Mouse (Mus musculus) granulocyte monocyte progenitor cell, adult 5-6 weeks (primary cell): Measurements from ENCODE around the gene Washc2. TPM values are rescaled to one million over a fixed set of nuclear protein-coding genes. Genes with fewer than 3 reads are reported as not detected.

ENCODE experiments used
- ATAC-seq: replicated peaks from 2 replicates; pipeline ENCODE4 v1.8.0; 2016; ENCODE audit warnings: mild to moderate bottlenecking, moderate TSS enrichment, inconsistent platforms; ENCODE audit not compliant: poor library complexity, severe bottlenecking
- total RNA-seq, 2 experiments: library from RNA; stranded (forward) in 1 of 2; stranded (reverse) in 1 of 2; fragments of 200-712, 200-1000 nt in 1 of 2; fragments of >200 nt in 1 of 2; fragmentation: Nextera tagmentation in 1 of 2; gene quantifications; 2 replicates each; pipeline ENCODE4 v1.2.3; 2014 to 2017

Washc2 gene
- total RNA-seq, 2 experiments from 2014 or later: 49.0 to 62.2 TPM

GRCm38 (mm10) chr6:116259649-116260048 is 51.8 kb downstream of the Washc2 start:
- no peak for ATAC-seq

- ATAC-seq: no peak
These were observed 52.6 kb downstream of the Washc2 start for GRCm38 (mm10) chr6:116260481-116260880.

GRCm38 (mm10) chr6:116262824-116263223 is 55.0 kb downstream of the Washc2 start:
- no peak for ATAC-seq

GRCm38 (mm10) chr6:116264018-116264651 is 56.3 kb downstream of the Washc2 start, which contains the start of gene Zfand4:
Zfand4 (plus strand) TSS chr6:116264222.
- ATAC-seq: peak; percentile 86

GRCm38 (mm10) chr6:116264836-116265235 is 57.0 kb downstream of the Washc2 start:
- ATAC-seq: no peak

- ATAC-seq: peak; percentile 59
These were observed 57.8 kb downstream of the Washc2 start for GRCm38 (mm10) chr6:116265603-116266002.

- ATAC-seq: peak; percentile 72
These were observed 58.7 kb downstream of the Washc2 start for GRCm38 (mm10) chr6:116266273-116267109.

GRCm38 (mm10) chr6:116267110-116267423 is 59.2 kb downstream of the Washc2 start:
- no peak for ATAC-seq

GRCm38 (mm10) chr6:116275695-116276094 is 67.9 kb downstream of the Washc2 start:
- ATAC-seq: peak; percentile 35

- no peak for ATAC-seq
These were observed 71.0 kb downstream of the Washc2 start for GRCm38 (mm10) chr6:116278679-116279317.

- ATAC-seq: no peak
These were observed 73.2 kb downstream of the Washc2 start for GRCm38 (mm10) chr6:116281014-116281413.

GRCm38 (mm10) chr6:116282546-116282945 is 74.7 kb downstream of the Washc2 start:
- ATAC-seq: peak; percentile 46; the same call in 1 of the 2 replicates

- ATAC-seq: no peak
These were observed 75.4 kb downstream of the Washc2 start for GRCm38 (mm10) chr6:116283280-116283679.

GRCm38 (mm10) chr6:116286321-116286720 is 78.5 kb downstream of the Washc2 start:
- no peak for ATAC-seq

- ATAC-seq: peak; percentile 99
These were observed 79.2 kb downstream of the Washc2 start for GRCm38 (mm10) chr6:116286870-116287575.

GRCm38 (mm10) chr6:116311411-116311810 is 103.6 kb downstream of the Washc2 start:
- peak; percentile 58 for ATAC-seq

Other genes starting within 250 kb of the Washc2 start
- 29.1 and 38.2 TPM in 2 replicates for gene Plxnd1, start 213.0 kb upstream of the Washc2 start, total RNA-seq (2014; fragmentation: Nextera tagmentation)
- gene Plxnd1, start 213.0 kb upstream of the Washc2 start, total RNA-seq (2017): 43.3 and 46.6 TPM in 2 replicates
- 5.4 and 13.1 TPM in 2 replicates for gene Tmcc1, start 14.6 kb upstream of the Washc2 start, total RNA-seq (2014; fragmentation: Nextera tagmentation)
- gene Tmcc1, start 14.6 kb upstream of the Washc2 start, total RNA-seq (2017): 8.2 and 9.9 TPM in 2 replicates
- 19.9 and 32.7 TPM in 2 replicates for gene Zfand4, start 56.2 kb downstream of the Washc2 start, total RNA-seq (2014; fragmentation: Nextera tagmentation)
- 15.3 and 16.3 TPM in 2 replicates for gene Zfand4, start 56.2 kb downstream of the Washc2 start, total RNA-seq (2017)
- gene March8, start 130.0 kb downstream of the Washc2 start, total RNA-seq (2014; fragmentation: Nextera tagmentation): 13.4 and 22.4 TPM in 2 replicates
- 15.9 and 19.3 TPM in 2 replicates for gene March8, start 130.0 kb downstream of the Washc2 start, total RNA-seq (2017)